Mouse (Mus musculus): ENCODE results near the gene Nit1.

GRCm38 (mm10) chr1:171320151-171320550 is 25.3 kb downstream of the Nit1 start:
- TF ChIP-seq CTCF (IDR thresholded peaks at IDR 0.05; ENCODE audit: borderline replicate concordance, insufficient read depth, low read depth, low read length) (no peak), POLR2A (IDR thresholded peaks at IDR 0.05; ENCODE audit: borderline replicate concordance, insufficient read depth, low read length) (no peak)
